Mouse (Mus musculus) adrenal gland, postnatal 10 days (tissue): ENCODE measurements around the gene Tnfrsf11a. TPM values are rescaled to one million over a fixed set of nuclear protein-coding genes. Genes with fewer than 3 reads are reported as not detected.
"Not testable (repeated sequence)": the region's sequence is repeated elsewhere in the genome, so short reads cannot be mapped to it uniquely, and the experiment has no call there.

Experiments used
- DNase-seq: peaks from one replicate; pipeline ENCODE4 v3.0.0; 2021; ENCODE audit warnings: mixed read lengths
- total RNA-seq, 2 experiments: library from RNA; stranded (reverse); gene quantifications; 2 replicates each; pipeline ENCODE4 v1.2.3; 2021

Gene Tnfrsf11a
- total RNA-seq, 2 experiments from 2014 or later, result 2.9 to 3.3 TPM

DNA sequence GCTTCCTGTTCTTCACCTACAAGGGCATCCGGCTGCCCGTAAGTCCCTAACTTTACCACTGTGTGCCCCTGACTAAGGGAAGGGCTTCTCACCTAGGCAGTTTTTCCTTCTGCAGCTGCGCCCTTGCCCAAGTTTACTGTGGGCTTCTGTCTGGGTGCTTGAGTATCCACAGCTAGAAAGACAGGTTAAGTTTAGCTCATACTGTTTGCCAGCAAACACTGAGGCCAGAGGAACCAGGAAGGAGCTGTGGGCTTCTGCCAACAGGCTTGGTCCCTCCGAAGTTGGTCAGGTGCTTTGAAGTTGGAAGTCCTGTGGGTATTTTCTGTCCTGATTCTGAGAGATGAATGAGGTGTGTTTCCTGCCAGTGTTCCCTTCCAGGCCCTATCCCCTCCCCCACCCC lies 4.6 kb downstream of the Tnfrsf11a start:
- DNase-seq, result no peak

DNA sequence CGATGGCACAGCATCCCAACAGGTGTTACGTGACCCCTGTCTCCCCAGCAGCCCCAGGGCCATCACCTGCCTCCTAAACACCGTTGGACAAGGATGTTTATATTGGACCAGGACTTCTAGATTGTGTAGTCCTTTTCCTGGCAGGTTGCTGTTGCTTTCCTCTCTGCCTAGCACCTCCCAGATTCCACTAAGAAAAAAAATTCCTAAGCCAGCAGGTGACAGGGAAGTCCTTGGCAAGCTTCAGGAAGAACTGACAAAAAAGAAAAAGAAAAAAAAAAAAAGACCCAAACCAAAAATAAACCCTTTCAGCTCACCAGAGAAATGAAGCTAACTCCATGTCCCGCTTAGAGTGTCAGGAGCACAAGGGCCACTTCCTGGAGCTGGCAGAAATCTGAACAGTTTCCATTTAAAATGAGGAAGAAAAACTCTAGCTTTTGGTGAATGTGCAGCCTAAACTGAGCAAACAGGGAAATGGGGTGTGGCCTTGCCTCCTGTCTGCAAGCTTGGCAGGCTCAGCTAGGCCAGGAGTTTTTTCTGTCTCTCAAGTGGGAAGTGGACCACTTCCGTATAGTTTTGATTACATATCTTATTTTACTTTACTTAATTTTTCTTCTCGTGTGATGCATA lies 6.3 kb downstream of the Tnfrsf11a start:
- peak; percentile 5 for DNase-seq

DNA sequence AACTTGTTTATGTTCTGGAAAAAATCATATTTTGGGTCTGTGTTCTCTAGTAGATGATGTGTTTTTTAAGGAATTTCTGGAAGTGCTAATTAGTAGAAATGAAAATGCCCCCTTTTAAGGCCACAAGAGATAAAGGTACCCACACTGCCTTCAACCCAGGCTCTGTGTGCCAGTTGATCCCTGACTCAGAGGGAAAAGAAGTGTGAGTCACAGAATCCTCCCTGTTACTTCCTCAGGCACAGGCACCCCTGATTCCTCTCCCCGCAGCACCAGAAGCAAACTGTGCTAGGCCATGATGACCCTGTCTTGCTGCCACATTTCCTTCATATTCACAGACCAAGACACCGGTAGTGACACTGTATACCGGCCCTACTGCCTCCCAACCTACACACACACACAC lies 9.6 kb downstream of the Tnfrsf11a start:
- DNase-seq, result no peak

DNA sequence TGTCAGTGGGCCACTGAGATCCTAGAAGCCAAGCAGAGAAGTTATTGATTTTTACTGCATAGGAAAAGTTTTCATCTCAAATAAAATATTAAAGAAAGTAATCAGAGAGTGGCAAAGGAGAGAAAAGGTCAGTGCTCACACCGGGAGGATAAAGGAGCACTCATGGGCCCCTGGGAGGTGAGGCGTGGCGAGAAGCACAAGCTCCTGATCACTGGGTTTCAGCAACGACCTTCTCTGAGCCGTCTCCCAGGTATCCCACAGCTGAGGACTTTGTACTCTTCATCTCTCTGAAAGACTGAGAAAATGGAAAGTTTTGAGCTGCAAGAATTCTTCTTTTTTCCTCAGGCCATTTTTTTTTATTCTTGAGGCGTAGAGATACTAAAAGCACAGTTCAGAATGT lies 14.2 kb downstream of the Tnfrsf11a start:
- DNase-seq, result no peak

DNA sequence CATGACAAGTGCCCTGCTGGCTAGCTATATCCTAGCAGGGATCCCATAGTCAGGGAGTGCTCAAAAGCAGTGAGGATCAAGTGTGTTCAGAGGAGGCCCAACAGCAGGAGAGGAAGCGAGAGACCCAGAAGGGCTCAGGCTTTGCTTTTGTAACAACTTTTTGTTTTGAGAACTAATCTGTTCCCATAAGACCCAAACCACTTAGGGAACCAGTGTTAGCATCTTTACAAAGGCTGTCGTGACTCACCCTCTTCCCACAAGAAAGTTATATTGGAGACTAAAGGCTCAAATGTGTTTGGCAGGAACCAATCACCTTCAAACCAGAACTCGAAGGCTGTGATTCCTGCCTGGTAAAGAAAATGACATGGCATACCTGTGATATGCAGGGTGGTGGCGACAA lies 15.2 kb downstream of the Tnfrsf11a start:
- no peak for DNase-seq

DNA sequence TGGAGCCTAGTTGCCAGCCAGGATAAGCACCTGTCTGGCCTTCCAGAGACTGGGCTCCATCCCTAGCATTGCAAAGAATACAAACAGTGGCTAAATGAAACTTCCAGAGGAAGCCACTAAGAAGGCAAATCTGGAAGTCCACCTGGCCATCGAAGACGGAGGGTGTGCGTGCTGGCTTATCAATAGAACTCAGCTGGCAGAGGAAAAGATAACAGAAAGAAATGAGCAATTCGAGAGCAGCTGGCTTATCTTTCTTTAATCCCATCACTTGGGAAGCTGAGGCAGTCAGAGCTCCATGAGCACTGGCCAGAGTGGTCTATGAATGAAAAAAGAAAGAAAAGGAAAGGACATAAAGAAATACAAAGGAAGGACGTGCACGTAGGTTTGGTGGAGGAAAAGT lies 20.1 kb downstream of the Tnfrsf11a start:
- DNase-seq, result no peak

DNA sequence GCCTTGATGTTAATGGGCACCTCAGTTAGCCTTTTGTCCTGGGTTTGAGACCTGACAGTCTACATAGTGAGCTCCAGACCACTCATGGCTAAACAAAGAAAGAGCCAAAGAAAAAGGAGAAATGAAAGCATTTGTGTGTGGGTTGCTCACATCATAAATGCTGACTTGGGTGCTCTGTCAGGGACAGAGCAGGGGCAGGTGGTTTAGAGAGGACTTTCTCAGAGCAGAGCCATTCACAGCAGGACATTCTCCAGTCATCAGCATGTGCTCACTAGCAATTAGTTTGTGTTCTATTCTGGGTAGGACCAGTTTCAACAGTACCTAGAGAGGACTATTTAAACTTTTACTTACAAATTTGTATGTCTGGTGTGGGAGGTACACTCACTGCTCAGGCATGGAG lies 20.7 kb downstream of the Tnfrsf11a start:
- no peak for DNase-seq

DNA sequence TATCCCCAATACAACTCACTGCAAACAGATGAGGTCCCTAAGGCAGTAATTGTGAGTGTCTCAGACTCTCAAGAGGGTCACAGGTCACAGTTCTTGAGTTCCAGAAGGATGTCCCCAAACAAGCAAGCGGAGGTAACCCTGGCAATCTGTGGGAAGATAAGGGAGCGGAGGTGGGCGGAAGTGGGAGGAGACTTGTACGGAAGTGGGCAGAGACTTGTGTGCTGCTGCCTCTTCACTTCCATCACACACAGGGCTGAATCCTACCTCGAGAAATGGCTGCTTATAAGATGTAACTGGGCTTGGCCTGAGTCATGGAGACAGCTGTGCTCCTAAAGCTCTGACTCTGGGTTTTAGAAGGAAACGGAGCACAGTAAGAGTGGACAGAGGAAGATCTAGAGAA lies 22.4 kb downstream of the Tnfrsf11a start:
- no peak for DNase-seq

DNA sequence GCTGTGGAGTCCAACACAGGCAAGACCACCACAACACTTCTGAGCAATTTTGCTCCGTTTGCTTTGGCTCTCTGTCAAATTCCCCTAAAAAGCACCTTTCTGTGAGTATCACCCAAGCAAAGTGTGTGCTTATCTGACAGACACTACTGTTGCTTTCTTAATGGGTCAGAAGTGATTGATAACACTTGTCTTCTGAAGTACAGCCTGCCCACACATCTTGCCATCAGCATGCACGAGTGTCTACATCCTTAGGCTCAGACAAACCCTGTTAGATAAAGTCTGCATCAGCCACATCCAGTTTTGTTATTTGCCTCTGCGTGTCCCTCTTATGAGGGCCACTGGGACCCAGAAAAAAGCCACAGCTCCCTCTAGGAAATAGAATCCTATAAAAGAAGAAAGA lies 23.8 kb downstream of the Tnfrsf11a start:
- DNase-seq, result no peak

DNA sequence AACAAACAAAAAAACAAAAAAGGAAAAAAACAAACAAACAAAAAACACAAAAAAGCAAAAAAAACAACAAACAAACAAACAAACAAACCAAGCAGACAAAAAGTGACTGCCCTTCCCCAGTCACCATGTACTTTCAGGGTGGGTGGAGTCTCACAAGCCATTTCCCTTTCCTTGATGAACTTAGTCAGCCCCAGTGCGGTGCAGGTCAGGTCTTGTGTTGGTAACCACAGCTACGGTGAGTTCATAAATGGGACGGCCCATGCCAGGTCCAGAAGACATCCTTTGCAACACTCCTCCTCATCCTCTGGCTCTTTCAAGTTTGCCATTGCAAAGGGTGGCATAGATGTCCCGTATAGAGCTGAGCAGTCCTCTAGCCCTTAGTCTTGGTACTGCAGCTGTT lies 25.0 kb downstream of the Tnfrsf11a start:
- DNase-seq, result no peak

DNA sequence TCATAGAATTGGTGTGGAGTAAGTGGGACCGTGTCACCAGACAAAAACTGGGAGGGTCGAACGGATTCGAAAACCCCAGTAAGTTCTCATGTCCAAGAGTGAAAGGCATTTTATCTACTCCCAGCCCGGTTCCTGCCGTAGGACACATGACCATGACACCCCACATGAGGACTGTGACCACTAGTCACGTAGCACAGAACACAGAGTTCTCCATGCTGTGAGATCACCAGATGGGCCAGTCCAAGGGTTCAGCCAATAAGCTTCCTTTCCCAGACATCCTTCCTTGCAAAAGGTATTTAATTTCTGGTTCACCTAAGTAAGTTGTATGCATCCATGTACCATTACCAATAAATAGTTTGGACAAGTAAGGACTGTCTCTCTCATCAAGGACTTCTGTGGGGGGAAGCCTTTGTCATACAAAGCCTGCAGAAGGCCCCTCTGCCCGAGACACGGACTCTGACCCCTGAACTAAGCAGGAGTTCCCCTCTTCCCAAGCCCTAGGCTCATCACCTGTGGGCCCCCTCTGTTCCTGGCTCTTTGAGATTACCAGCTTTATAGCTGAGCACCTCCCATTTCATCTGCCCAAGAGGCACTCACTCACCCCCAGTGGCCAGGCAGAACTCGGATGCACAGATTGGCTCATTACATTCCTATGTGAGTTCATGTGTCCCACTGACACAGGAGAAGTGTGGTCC lies 26.7 kb downstream of the Tnfrsf11a start:
- DNase-seq, result no peak

DNA sequence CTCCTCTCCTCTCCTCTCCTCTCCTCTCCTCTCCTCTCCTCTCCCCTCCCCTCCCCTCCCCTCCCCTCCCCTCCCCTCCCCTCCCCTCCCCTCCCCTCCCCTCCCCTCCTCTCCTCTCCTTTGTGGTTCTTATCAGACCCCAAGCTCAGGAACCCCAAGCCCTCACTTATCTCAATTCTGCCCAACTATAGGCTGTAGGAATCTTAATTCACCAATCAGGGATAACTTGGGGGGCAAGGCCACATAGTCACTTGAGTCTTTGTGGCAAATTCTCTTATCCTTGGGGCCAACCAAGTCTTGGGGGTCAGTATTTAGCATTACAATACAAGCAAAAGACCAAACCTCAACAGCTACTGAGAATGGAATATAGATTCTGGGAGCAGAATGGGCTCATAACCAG lies 31.5 kb downstream of the Tnfrsf11a start:
- not testable (repeated sequence) for DNase-seq

DNA sequence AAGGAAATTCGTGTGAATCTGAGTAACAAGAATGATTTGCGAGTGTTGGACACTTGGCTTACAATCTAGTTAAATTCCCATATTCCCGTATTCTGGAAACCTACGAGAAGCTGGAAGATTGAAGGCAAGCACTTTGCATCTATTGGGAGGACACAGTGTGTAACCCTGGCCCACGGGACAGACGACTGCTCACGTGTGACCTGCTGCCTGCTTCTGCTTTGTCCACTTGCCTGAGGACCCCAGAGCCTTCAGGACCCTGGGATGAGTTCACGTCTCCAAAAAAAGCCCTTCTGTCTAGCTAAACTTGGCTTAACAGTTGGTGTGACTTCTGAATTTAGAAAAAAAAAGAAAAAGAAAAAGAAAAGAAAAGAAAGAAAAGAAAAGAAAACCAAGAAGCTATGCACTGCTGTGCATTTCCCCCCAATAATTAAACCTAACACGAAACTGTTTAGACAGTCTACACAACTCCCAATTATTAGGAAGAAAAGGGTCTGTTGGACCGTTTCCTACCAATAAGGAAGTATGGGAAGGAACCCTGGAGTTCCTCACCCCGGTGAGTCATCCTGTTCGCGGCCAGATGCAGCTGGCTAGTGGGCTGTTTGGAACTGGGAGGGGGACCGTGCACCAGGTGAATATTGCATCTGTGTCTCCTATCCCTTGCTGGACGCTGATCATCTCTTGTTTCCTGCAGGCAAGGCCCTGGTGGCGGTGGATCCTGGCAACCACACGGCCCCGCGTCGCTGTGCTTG lies 32.6 kb downstream of the Tnfrsf11a start:
- no peak for DNase-seq

DNA sequence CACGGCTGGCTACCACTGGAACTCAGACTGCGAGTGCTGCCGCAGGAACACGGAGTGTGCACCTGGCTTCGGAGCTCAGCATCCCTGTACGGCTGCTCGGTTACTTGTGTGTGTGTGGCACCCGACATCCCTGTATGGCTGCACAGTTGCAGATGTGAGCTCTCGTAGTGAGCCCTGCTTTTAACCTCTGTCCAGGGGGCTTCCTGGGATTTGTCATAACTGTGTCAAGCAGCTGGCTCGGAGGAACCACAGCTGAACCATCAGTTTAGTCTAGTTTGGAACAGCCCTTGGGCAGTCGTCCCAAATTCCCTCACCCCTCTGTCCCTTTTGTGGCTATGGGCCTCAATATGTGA lies 33.2 kb downstream of the Tnfrsf11a start:
- no peak for DNase-seq

DNA sequence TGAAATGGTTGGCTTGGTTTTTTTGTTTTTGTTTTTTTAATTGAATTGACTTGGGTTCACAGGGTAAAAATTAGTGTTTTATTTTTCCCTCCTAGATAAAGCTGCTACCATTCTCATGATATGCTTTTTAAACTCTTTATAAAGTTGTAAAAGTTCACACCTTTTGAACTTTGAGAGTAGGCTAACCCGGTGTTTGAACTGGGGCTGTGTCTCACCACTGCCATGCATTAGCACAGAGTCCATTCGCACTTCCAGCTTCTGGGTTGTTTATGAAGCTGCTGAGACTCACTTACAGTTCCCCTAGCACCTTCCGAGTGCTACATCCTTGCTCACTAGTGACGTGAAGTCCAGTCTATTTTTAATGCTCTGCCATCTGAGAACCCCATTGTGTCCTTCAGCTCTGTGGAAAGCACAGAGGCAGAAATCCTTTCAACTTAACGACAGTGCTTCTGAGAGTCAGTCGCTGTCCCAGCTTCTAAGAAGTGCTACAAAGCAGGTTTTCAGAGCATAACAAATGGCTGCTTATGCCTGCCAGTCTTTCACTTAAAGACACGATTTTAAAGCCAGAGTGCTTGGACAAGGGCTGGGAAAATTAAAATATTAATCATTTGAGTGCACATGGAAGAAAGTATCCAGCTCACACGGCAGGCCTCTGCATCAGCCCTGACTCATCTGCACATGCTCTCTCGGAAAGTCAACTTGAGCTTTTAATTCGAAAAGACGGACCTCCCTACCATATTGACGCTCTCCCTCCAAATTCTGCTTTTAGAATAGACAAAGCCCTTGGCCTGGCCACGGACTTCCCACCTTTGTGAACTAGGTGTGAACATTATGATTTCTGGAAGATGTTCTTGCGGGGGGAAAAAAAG lies 34.1 kb downstream of the Tnfrsf11a start:
- DNase-seq, result no peak

DNA sequence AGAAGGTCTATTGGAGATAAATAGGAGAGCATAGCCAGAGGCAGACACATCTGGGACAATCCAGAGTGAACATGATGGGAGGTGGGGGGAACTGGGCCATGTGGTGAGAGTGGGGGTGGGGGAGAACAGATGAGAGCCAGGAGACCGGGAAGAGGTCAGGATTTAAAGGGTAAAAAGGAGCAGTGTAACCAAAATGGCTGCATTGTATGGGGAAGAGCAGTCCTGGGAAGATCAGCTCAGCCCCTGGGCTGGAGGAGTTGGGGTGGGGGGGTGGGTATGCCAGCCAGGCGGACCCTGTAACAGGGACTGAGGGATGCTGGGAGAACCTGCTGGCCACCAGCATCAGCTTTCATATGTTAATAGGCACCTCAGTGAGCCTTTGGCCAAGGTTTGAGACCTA lies 34.8 kb downstream of the Tnfrsf11a start:
- DNase-seq, result no peak

DNA sequence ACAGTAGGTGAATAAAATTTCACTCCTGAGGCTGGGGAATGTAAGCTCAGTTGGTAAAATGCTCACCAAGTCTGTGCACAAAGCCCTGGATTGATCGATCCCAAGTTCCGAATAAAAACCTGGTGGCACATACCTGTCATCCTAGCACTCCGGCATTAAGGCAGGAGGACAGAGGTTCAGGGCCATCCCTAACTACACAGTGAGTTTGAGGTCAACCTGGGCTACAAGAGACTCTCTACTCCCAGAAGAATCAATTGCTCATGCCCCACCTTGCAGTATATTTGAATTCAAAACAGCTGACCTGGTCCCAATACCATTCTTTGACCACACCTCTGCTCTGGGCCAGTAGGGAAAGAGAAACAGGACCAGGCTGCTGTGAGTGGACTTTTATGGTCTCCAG lies 35.2 kb downstream of the Tnfrsf11a start:
- DNase-seq, result no peak

DNA sequence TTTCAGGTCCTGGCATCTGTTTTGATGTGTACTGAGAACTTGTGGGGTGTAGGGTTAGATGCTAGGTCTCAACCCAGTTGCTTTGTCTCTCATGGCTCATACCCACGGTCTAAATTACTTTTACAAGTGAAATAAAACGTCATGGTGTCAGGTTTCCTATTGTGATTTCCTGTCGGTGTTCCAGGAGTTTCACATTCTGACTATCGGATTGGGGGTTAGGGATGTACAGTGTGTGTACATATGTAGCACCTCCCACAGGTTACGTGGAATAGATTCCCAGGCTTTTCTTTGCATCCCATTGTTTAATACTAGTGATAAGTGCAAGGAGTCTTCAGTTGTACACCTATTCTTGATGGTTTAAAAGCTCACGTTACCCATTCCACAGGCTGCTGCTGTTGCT lies 38.5 kb downstream of the Tnfrsf11a start:
- no peak for DNase-seq

DNA sequence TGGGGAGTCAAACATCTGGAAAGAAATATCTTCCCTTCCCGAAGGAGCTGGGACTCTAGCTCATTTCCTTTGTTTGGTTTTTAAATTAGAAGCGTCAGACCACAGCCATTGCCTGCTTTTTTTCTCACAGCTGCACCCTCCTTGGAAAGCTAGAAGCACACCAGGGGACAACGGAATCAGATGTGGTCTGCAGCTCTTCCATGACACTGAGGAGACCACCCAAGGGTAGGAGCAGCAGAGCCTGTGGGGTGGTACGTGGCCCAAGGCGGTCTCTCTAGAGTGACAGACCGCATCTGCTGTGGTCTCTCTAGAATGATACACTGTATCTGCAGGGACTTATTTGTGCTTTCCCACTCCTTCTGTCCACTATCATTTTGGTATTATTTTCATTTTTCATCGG lies 39.2 kb downstream of the Tnfrsf11a start:
- DNase-seq, result no peak

DNA sequence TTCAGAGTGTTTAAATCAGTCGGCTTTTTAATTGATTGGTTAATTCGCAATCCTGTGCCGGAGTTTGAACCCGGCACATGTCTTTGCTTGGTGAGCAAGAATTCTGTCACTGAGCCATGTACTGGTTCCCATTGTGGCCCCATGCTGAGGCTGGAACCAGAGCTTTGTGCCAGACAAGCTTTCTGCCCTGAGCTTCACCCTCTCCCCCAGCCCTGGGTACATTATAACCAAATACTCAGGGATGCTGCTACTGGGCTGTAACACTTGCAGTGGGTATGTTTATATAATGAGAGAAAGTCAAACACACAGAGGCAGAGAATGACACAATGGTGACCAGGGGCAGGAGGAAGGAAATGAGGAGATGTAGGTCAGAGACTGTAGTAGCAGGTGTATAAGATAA lies 43.8 kb downstream of the Tnfrsf11a start:
- no peak for DNase-seq

DNA sequence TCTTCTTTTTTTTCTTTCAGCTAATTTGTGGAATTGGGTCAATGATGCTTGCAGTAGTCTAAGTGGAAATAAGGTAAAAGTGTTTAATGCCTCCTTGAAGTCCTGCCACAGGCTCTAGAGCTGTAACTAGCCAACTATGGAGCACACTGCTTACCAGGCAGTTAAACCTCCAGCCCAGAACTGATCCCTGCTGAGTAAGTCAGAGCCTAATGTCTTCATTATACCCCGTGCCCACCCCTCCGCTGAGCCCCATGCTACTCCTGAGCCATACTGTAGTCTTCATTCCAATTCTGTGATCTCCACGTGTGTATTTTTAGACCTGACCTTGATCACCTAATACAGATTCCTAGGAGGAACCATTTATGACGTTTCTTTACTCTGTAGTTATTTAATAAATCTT lies 44.5 kb downstream of the Tnfrsf11a start:
- DNase-seq, result no peak

DNA sequence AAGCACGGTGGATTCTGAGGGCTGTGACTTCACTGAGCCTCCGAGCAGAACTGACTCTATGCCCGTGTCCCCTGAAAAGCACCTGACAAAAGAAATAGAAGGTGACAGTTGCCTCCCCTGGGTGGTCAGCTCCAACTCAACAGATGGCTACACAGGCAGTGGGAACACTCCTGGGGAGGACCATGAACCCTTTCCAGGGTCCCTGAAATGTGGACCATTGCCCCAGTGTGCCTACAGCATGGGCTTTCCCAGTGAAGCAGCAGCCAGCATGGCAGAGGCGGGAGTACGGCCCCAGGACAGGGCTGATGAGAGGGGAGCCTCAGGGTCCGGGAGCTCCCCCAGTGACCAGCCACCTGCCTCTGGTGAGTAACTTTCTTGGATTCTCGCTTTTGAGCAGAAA lies 46.9 kb downstream of the Tnfrsf11a start:
- DNase-seq, result no peak
